17 mouse cellular contexts compared by ENCODE assay signal in genomic region chr9:23651300-23651699, GRCm38 (mm10).
"Had no signal": no experiment of that assay in that cellular context is flagged by ENCODE, and none has a peak within 500 bp of the region (broad histone marks: within the 10 kb centered on the region; RNA-seq: fewer than 3 reads in every experiment).

No protein-coding gene starts in this region.

- H3K27me3 ChIP-seq: limb, embryonic 12.5 days; liver, embryonic 13.5 days; lung, embryonic 15.5 days had no signal

- H3K36me3 ChIP-seq: limb, embryonic 12.5 days; liver, embryonic 13.5 days; lung, embryonic 15.5 days had no signal

- DNase-seq: kidney, adult 18-20 months; kidney, adult 9 months; kidney, postnatal 14 days; kidney, postnatal 4 days; layer of hippocampus, adult 9-11 months; liver, embryonic 13.5 days; lung, adult 18-20 months; lung, postnatal 14 days; midbrain, embryonic 14.5 days; thymus, adult 2 months; thymus, postnatal 14 days had no signal

- ATAC-seq: inflammation-experienced regulatory T-cells, adult 6 months; intestine, embryonic 16.5 days had no signal

- H3K4me1 ChIP-seq: limb, embryonic 12.5 days; liver, embryonic 13.5 days; lung, embryonic 15.5 days had no signal

- H3K4me3 ChIP-seq: limb, embryonic 12.5 days; liver, embryonic 13.5 days; lung, embryonic 15.5 days had no signal

- H3K9ac ChIP-seq: limb, embryonic 12.5 days; liver, embryonic 13.5 days; lung, embryonic 15.5 days had no signal

- H3K4me2 ChIP-seq: limb, embryonic 12.5 days; liver, embryonic 13.5 days; lung, embryonic 15.5 days; midbrain, embryonic 11.5 days had no signal

- H3K27ac ChIP-seq: limb, embryonic 12.5 days; liver, embryonic 13.5 days; lung, embryonic 15.5 days; macrophage had no signal

- H3K9me3 ChIP-seq: limb, embryonic 12.5 days; liver, embryonic 13.5 days; lung, embryonic 15.5 days had no signal
